Mouse (Mus musculus) erythroblast, embryonic 14.5 days (primary cell): ENCODE measurements around the gene Josd2.

ENCODE experiments used
- GATA1 ChIP-seq: IDR thresholded peaks from 2 replicates; pipeline ENCODE4 v1.6.1; 2012; ENCODE audit warnings: low read length, inconsistent platforms, mixed read lengths
- TAL1 ChIP-seq: IDR thresholded peaks from 3 replicates; pipeline ENCODE4 v1.6.1; 2012; ENCODE audit warnings: low read length, inconsistent platforms, mixed read lengths

GRCm38 (mm10) chr7:44463556-44464225 lies 4.1 kb upstream of the Josd2 start:
- no peak for TF ChIP-seq TAL1
- TF ChIP-seq GATA1, result no peak
